Comparison of ENCODE assay signal across 17 mouse cellular contexts in genomic region chr2:101525091-101525490, GRCm38 (mm10).
A peak's percentile ranks its signal among the peaks of the same experiment; 100 is the strongest.
DNase-seq lines count a peak whose midpoint lies in the region; ATAC-seq and TF ChIP-seq lines count a peak whose summit lies in the region.
"Had no signal": no experiment of that assay in that cellular context is flagged by ENCODE, and none has a peak within 500 bp of the region (broad histone marks: within the 10 kb centered on the region; RNA-seq: fewer than 3 reads in every experiment).

No protein-coding gene starts in this region.

- H3K27ac ChIP-seq in cerebellum, adult 2 months (ENCODE audit: insufficient read depth, low read length), result no peak overlapping the region
- no peak overlapping the region for H3K27ac ChIP-seq in forebrain, embryonic 13.5 days
- no peak overlapping the region for H3K27ac ChIP-seq in forebrain, embryonic 14.5 days (ENCODE audit: low read depth, low read length)
- H3K27ac ChIP-seq: embryonic facial prominence, embryonic 15.5 days; forebrain, embryonic 10.5 days; gastrocnemius, adult 2 months; hindbrain, embryonic 10.5 days; hindbrain, embryonic 14.5 days; intestine, embryonic 15.5 days had no signal

- TF ChIP-seq POLR2A in cerebellum, adult 2 months (IDR thresholded peaks at IDR 0.05; ENCODE audit: borderline replicate concordance, insufficient read depth, low read length), result no peak

- ATAC-seq in forebrain, embryonic 13.5 days, result peak; percentile 36; the same call in 1 of the 2 replicates
- no peak for ATAC-seq in forebrain, embryonic 14.5 days
- ATAC-seq: activated CD4-positive, CD25-positive, alpha-beta regulatory T cell, adult 4 months; intestine, embryonic 15.5 days had no signal

- no peaks in the 10 kb centered on the region for H3K36me3 ChIP-seq in forebrain, embryonic 13.5 days (ENCODE audit: poor library complexity, severe bottlenecking)
- H3K36me3 ChIP-seq in forebrain, embryonic 14.5 days (ENCODE audit: control insufficient read depth, insufficient read depth, low read length), result no peaks in the 10 kb centered on the region
- H3K36me3 ChIP-seq: embryonic facial prominence, embryonic 15.5 days; forebrain, embryonic 10.5 days; heart, embryonic 12.5 days; hindbrain, embryonic 10.5 days; intestine, embryonic 15.5 days had no signal

- no peak for TF ChIP-seq CTCF in cerebellum, adult 2 months (IDR thresholded peaks at IDR 0.05; ENCODE audit: borderline replicate concordance, insufficient read depth, low read depth, low read length)

- WGBS in cerebellum, adult 2 months, result 66% methylated on average over 4 of the region's 4 CpGs
- 86% methylated on average over 4 of the region's 4 CpGs for WGBS in forebrain, embryonic 13.5 days
- 88% methylated on average over 4 of the region's 4 CpGs for WGBS in forebrain, embryonic 14.5 days

- H3K9me3 ChIP-seq in forebrain, embryonic 13.5 days (replicated peaks), result no peaks in the 10 kb centered on the region
- H3K9me3 ChIP-seq in forebrain, embryonic 14.5 days (replicated peaks; ENCODE audit: control insufficient read depth, low read length), result no peaks in the 10 kb centered on the region
- H3K9me3 ChIP-seq: embryonic facial prominence, embryonic 15.5 days; forebrain, embryonic 10.5 days; heart, embryonic 12.5 days; hindbrain, embryonic 10.5 days; intestine, embryonic 15.5 days had no signal

- H3K4me2 ChIP-seq in forebrain, embryonic 13.5 days, result no peak overlapping the region
- no peak overlapping the region for H3K4me2 ChIP-seq in forebrain, embryonic 14.5 days (ENCODE audit: low read length)
- H3K4me2 ChIP-seq: embryonic facial prominence, embryonic 15.5 days; heart, embryonic 12.5 days; hindbrain, embryonic 14.5 days; intestine, embryonic 15.5 days had no signal

- no peak overlapping the region for H3K9ac ChIP-seq in forebrain, embryonic 13.5 days
- H3K9ac ChIP-seq in forebrain, embryonic 14.5 days (ENCODE audit: low read length), result no peak overlapping the region
- H3K9ac ChIP-seq: embryonic facial prominence, embryonic 15.5 days; heart, embryonic 12.5 days; hindbrain, embryonic 14.5 days; intestine, embryonic 15.5 days had no signal

- H3K27me3 ChIP-seq in cerebellum, adult 2 months (ENCODE audit: control insufficient read depth, insufficient read depth, low read length), result no peaks in the 10 kb centered on the region
- H3K27me3 ChIP-seq in forebrain, embryonic 13.5 days, result no peaks in the 10 kb centered on the region
- H3K27me3 ChIP-seq in forebrain, embryonic 14.5 days (replicated peaks; ENCODE audit: control insufficient read depth, insufficient read depth, low read length), result no peaks in the 10 kb centered on the region
- H3K27me3 ChIP-seq: embryonic facial prominence, embryonic 15.5 days; heart, embryonic 12.5 days; intestine, embryonic 15.5 days had no signal

- DNase-seq in cerebellum, postnatal 10 days, result peak; percentile 60 to 67
- DNase-seq in cerebellum, adult 2 months, result no peak
- DNase-seq in forebrain, embryonic 14.5 days (ENCODE audit: low spot score), result no peak
- peak; percentile 32 to 38 for DNase-seq in right cerebral cortex, postnatal 10 days (ENCODE audit: low spot score in 2 of 2)
- no peak for DNase-seq in right cerebral cortex, postnatal 36 days (ENCODE audit: low spot score in 2 of 2)
- peak; percentile 6 for DNase-seq in Muller cell, postnatal 12 days (ENCODE audit: inconsistent ontology term)
- DNase-seq: gastrocnemius, adult 2 months; gastrocnemius, postnatal 25 days had no signal

- H3K4me3 ChIP-seq in cerebellum, adult 2 months (replicated peaks; ENCODE audit: insufficient read depth, low read depth, low read length), result no peak overlapping the region
- H3K4me3 ChIP-seq in forebrain, embryonic 13.5 days, result no peak overlapping the region
- H3K4me3 ChIP-seq in forebrain, embryonic 14.5 days (ENCODE audit: low read depth, low read length), result no peak overlapping the region
- H3K4me3 ChIP-seq: embryonic facial prominence, embryonic 15.5 days; erythroblast, embryonic 14.5 days; forebrain, embryonic 10.5 days; gastrocnemius, adult 2 months; heart, embryonic 12.5 days; hindbrain, embryonic 10.5 days; intestine, embryonic 15.5 days had no signal

- no peaks in the 10 kb centered on the region for H3K4me1 ChIP-seq in cerebellum, adult 2 months (ENCODE audit: control insufficient read depth, insufficient read depth, low read length)
- peaks cover 9% of the 10 kb centered on the region; the same call in 1 of the 2 replicates for H3K4me1 ChIP-seq in forebrain, embryonic 13.5 days
- no peaks in the 10 kb centered on the region for H3K4me1 ChIP-seq in forebrain, embryonic 14.5 days (ENCODE audit: control insufficient read depth, insufficient read depth, low read length)
- H3K4me1 ChIP-seq: embryonic facial prominence, embryonic 15.5 days; heart, embryonic 12.5 days; hindbrain, embryonic 10.5 days; intestine, embryonic 15.5 days had no signal

Comparison
In these comparisons a context has a peak if more than half of its experiments do, and no peak if none do; other contexts are left out.
1. DNase-seq: peak in cerebellum, postnatal 10 days (2 of 2), right cerebral cortex, postnatal 10 days (2 of 2) and Muller cell, postnatal 12 days (single experiment); none in cerebellum, adult 2 months (0 of 2), forebrain, embryonic 14.5 days (single experiment) and right cerebral cortex, postnatal 36 days (0 of 2).